Mouse (Mus musculus): ENCODE results near the gene Zcchc3. TPM values are rescaled to one million over a fixed set of nuclear protein-coding genes. Genes with fewer than 3 reads are reported as not detected.

The Zcchc3 gene
- polyA plus RNA-seq, 1 experiment from 2014 or later = 15.7 TPM

DNA sequence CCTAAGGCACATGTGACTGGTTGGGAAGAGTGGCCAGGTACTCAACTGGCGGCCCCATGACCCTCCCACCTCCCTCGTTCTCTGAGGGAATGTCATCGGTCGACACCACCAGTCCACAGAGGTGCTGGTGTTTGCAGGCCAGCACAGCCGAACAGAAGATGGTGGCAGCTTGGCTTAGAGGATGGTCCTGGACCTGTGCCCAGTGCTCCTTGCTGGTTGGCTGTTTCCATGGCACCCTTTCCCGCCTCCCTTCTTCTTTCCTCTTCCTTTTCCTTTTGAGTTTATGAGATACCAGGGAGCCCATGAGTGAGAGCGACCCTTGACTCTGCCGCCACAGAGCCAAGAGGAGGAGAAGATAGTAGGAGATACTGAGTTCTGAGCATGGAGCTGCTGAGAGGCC is 28.5 kb upstream of the Zcchc3 start:
- TF ChIP-seq CTCF (IDR thresholded peaks at IDR 0.05; ENCODE audit: low read depth) = no peak
- no peak for ATAC-seq
- Histone ChIP-seq H3K36me3 (ENCODE audit: control insufficient read depth, insufficient read depth) (no peaks in the 10 kb centered on the region), H3K9me3 (ENCODE audit: control insufficient read depth) (no peaks in the 10 kb centered on the region), H3K4me1 (replicated peaks; ENCODE audit: control insufficient read depth, insufficient read depth, low read length) (no peaks in the 10 kb centered on the region), H3K27me3 (replicated peaks; ENCODE audit: control insufficient read depth, insufficient read depth, low read length) (0 out of 2 replicates have a peak, but pooled peaks cover 3% of the 10 kb centered on the region), H3K4me3 (ENCODE audit: low read depth, low read length) (no peak overlapping the region), H3K9ac (ENCODE audit: low read depth, low read length) (no peak overlapping the region), H3K4me2 (replicated peaks; ENCODE audit: low read depth) (no peak overlapping the region), H3K27ac (ENCODE audit: low read depth, low read length) (no peak overlapping the region)
- WGBS = 77% methylated on average over 8 of the region's 8 CpGs

DNA sequence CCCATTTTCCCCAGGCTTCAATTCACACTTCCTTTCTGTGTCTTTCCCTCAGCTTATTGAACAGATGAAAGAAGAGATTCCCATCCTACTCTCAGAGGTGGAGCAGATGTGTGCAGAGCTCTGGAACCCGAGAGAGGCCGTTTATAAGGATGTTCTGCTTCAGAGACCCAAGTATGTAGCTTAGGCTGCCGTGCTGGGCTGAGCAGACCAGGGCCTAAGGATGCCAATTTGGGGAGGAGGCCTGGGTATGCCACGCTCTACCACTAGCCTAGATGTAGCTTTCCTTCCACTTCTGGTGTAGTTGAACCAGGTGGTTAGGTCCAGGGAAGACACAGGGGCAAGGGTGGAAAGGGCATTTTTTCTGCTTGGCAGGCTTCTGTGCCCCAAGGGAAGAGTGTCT is 27.5 kb upstream of the Zcchc3 start:
- no peaks in the 10 kb centered on the region for H3K4me1 ChIP-seq (replicated peaks; ENCODE audit: control insufficient read depth, insufficient read depth, low read length)
- H3K9me3 ChIP-seq (ENCODE audit: control insufficient read depth) = no peaks in the 10 kb centered on the region
- H3K4me2 ChIP-seq (replicated peaks; ENCODE audit: low read depth) = no peak overlapping the region
- no peak for ATAC-seq
- WGBS = 86% methylated on average over 4 of the region's 4 CpGs
- H3K36me3 ChIP-seq (ENCODE audit: control insufficient read depth, insufficient read depth) = no peaks in the 10 kb centered on the region
- H3K27ac ChIP-seq (ENCODE audit: low read depth, low read length) = no peak overlapping the region
- H3K4me3 ChIP-seq (ENCODE audit: low read depth, low read length) = no peak overlapping the region
- no peak for TF ChIP-seq CTCF (IDR thresholded peaks at IDR 0.05; ENCODE audit: low read depth)
- 0 out of 2 replicates have a peak, but pooled peaks cover 3% of the 10 kb centered on the region for H3K27me3 ChIP-seq (replicated peaks; ENCODE audit: control insufficient read depth, insufficient read depth, low read length)
- H3K9ac ChIP-seq (ENCODE audit: low read depth, low read length) = no peak overlapping the region

DNA sequence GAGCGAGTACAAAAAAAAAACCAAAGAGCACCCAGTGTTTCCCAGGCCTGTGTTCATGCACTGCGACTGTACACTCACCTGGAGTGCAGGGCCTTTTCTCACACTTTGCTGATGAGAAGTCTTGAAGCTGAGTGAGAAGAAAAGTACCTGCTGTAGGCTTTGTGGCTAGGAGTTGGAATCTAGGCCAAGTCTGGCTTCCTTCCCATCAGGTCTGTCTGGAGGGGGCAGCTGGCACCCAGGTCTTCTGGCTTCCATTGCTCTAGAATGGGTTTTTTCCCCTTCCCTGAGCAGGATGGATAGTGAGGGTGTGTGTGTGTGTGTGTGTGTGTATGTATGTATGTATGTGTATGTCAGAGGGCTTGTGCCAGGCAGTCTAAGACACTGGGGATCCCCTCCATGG is 25.0 kb upstream of the Zcchc3 start:
- no peak for TF ChIP-seq CTCF (IDR thresholded peaks at IDR 0.05; ENCODE audit: low read depth)
- Histone ChIP-seq H3K27ac (ENCODE audit: low read depth, low read length) (no peak overlapping the region), H3K27me3 (replicated peaks; ENCODE audit: control insufficient read depth, insufficient read depth, low read length) (no peaks in the 10 kb centered on the region), H3K4me3 (ENCODE audit: low read depth, low read length) (no peak overlapping the region), H3K4me2 (replicated peaks; ENCODE audit: low read depth) (no peak overlapping the region), H3K4me1 (replicated peaks; ENCODE audit: control insufficient read depth, insufficient read depth, low read length) (no peaks in the 10 kb centered on the region), H3K36me3 (ENCODE audit: control insufficient read depth, insufficient read depth) (no peaks in the 10 kb centered on the region), H3K9ac (ENCODE audit: low read depth, low read length) (no peak overlapping the region), H3K9me3 (ENCODE audit: control insufficient read depth) (no peaks in the 10 kb centered on the region)
- ATAC-seq = no peak
- WGBS = 65% methylated on average over 2 of the region's 2 CpGs

- Histone ChIP-seq H3K9ac (ENCODE audit: low read depth, low read length) (no peak overlapping the region), H3K4me1 (replicated peaks; ENCODE audit: control insufficient read depth, insufficient read depth, low read length) (no peaks in the 10 kb centered on the region), H3K9me3 (ENCODE audit: control insufficient read depth) (no peaks in the 10 kb centered on the region), H3K4me3 (ENCODE audit: low read depth, low read length) (no peak overlapping the region), H3K27me3 (replicated peaks; ENCODE audit: control insufficient read depth, insufficient read depth, low read length) (no peaks in the 10 kb centered on the region), H3K27ac (ENCODE audit: low read depth, low read length) (no peak overlapping the region), H3K36me3 (ENCODE audit: control insufficient read depth, insufficient read depth) (no peaks in the 10 kb centered on the region), H3K4me2 (replicated peaks; ENCODE audit: low read depth) (no peak overlapping the region)
- 81% methylated on average over 1 of the region's 1 CpGs for WGBS
- TF ChIP-seq CTCF (IDR thresholded peaks at IDR 0.05; ENCODE audit: low read depth) = peak; percentile 50
- 0 out of 2 replicates have a peak, but pooled peaks have one; percentile 41 for ATAC-seq
These were observed 24.1 kb upstream of the Zcchc3 start for GRCm38 (mm10) chr2:152438963-152439362.

DNA sequence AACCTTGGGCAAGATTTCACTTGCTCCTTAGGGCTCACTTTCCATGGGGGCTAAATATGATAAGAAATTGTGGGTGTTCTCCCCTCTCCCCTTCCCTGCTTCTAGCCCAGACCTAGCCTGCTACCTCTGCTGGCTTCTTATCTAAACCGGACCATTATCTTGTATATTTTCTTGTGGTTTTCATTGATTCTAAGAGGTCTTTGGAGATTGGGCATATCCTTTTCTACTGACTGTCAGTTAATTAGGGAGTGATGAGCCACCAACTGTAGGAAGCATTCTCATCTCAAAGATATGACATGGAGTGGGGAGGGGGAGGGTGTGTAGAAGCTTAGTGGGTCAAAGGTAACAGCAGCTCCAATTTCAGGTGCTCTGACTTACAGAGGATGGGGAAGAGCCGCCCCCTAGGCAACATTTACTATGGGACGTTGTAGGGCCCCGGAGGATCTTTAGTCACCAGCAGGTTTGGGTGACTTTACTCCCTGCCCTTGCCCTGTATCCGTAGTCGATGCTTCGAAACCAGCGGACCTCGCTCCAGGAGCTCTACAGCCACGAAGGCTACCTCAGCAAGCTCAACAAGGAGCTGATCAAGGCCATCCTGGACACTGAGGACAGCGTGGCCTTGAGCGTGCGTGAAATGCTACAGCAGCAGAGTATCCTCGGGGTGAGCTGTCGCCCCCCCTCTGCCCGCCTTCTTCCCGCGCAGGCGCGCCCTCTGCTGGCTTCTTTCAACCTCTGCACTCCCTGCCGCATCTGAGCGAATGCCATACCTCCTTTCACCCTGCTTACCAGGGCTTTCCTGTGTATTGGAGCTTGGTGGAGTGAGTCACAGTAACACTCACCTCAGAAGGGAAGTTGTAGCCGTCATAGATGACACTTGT is 22.4 kb upstream of the Zcchc3 start:
- no peaks in the 10 kb centered on the region for H3K4me1 ChIP-seq (replicated peaks; ENCODE audit: control insufficient read depth, insufficient read depth, low read length)
- peak overlapping the region; percentile 61 for H3K4me2 ChIP-seq (replicated peaks; ENCODE audit: low read depth)
- peak; percentile 77; the same call in 1 of the 2 replicates for ATAC-seq
- H3K36me3 ChIP-seq (ENCODE audit: control insufficient read depth, insufficient read depth) = no peaks in the 10 kb centered on the region
- no peaks in the 10 kb centered on the region for H3K9me3 ChIP-seq (ENCODE audit: control insufficient read depth)
- H3K4me3 ChIP-seq (ENCODE audit: low read depth, low read length) = 0 out of 2 replicates have a peak overlapping the region, but pooled peaks have one; percentile 16
- TF ChIP-seq CTCF (IDR thresholded peaks at IDR 0.05; ENCODE audit: low read depth) = peak; percentile 99
- WGBS = 4% methylated on average over 23 of the region's 23 CpGs
- no peak overlapping the region for H3K27ac ChIP-seq (ENCODE audit: low read depth, low read length)
- no peaks in the 10 kb centered on the region for H3K27me3 ChIP-seq (replicated peaks; ENCODE audit: control insufficient read depth, insufficient read depth, low read length)
- no peak overlapping the region for H3K9ac ChIP-seq (ENCODE audit: low read depth, low read length)

- H3K4me1 ChIP-seq (replicated peaks; ENCODE audit: control insufficient read depth, insufficient read depth, low read length) = no peaks in the 10 kb centered on the region
- no peaks in the 10 kb centered on the region for H3K36me3 ChIP-seq (ENCODE audit: control insufficient read depth, insufficient read depth)
- H3K27ac ChIP-seq (ENCODE audit: low read depth, low read length) = no peak overlapping the region
- no peak overlapping the region for H3K4me3 ChIP-seq (ENCODE audit: low read depth, low read length)
- TF ChIP-seq CTCF (IDR thresholded peaks at IDR 0.05; ENCODE audit: low read depth) = no peak
- no peaks in the 10 kb centered on the region for H3K9me3 ChIP-seq (ENCODE audit: control insufficient read depth)
- no peak overlapping the region for H3K9ac ChIP-seq (ENCODE audit: low read depth, low read length)
- 77% methylated on average over 7 of the region's 7 CpGs for WGBS
- H3K4me2 ChIP-seq (replicated peaks; ENCODE audit: low read depth) = no peak overlapping the region
- H3K27me3 ChIP-seq (replicated peaks; ENCODE audit: control insufficient read depth, insufficient read depth, low read length) = no peaks in the 10 kb centered on the region
- ATAC-seq = no peak
These were observed 21.6 kb upstream of the Zcchc3 start for GRCm38 (mm10) chr2:152436405-152436901.

Data from intestine, postnatal 0 days (tissue).